Mouse (Mus musculus) cerebellum, postnatal 25 days (tissue): ENCODE measurements around the gene Wdr86.
A peak's percentile ranks its signal among the peaks of the same experiment; 100 is the strongest.

Experiments
- DNase-seq, 2 experiments: peaks; one replicate each; pipeline ENCODE4 v3.0.0; 2021; ENCODE audit warnings: mixed read lengths in 2 of 2

Gene Wdr86

DNA sequence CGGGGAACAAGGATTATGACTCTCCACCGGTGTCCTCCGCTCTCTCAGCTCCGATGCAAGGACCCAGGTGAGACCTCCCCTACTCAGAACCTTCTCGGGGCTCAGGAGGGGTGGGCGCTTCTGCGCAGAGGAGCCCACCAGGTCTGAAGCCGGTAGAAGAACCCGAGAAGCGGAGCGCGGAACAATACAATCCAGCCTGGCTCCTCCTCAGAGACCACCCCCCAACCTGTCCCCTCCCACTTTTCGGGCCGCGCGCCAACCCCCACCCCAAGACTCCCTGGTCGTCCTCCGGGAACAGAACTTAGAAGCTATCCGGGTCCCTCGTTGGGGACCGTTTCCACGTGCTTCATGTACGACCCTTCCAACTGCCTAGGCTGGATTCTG, at the start of gene Wdr86:
TSS of gene Wdr86 (minus strand) at position 240 of the 384 bp plus-strand sequence.
- no peak for DNase-seq

DNA sequence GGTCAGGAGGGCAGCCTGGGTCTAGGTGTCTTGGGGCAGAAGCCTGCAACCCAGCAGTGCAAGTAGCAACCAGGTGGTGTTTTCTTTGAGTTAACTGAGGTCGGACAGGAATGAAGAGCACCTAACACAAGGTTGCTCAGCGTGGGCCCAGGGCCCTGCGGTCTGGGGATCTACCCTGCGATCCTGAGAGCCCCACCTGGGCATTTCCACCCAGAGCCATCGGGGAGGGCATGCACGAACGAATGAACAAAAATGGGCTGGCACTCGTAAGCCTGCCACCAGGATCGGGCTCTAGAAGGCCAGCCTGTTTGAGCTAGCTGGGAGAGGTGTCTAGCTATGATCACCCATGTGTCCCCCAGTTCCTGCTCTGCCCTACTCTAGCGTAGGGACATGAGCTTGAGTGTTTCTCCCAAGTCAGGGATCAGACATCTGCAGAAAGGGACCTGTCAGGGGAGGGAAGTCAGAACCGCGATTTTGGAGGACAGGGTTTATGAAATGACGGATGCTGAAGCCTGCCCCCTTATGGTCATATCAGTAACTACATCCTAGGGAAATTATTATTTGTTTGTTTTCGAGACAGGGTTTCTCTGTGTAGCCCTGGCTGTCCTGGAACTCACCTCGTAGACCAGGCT, 49.5 kb upstream of the Wdr86 start:
- peak; percentile 52 to 53 for DNase-seq

DNA sequence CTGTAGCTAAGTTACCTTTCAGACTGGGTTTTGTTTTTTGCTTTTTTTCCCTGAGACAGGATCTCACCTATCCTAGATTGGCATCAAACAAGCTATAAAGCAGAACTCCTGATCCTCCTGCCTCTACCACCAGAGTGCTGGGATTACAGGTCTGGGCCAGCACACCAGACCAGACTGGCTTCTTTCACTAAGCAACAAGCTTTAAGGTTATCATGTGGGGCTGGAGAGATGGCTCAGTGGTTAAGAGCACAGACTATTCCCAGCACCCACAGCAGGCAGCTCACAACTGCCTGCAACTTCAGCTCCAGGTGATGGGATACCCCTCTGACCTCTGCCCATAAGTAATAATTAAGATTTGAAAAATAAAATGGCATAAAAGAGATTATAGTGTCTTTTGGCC, 48.8 kb upstream of the Wdr86 start:
- no peak for DNase-seq

DNA sequence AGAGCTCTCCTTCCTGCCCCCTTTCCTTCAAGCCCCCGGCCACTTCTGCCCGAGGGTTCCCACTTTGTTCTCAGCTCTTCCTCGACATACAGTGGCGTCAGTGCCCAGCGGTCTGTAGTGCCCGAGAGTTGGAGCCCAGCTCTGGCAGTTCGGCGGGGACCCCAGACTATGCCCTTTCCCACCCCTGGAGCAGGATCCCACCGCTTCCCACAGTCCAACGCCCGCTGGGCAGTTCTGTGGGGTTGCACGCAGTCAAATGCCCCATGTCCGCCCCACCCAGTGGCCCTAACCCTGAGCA, 48.3 kb upstream of the Wdr86 start:
- DNase-seq = no peak

DNA sequence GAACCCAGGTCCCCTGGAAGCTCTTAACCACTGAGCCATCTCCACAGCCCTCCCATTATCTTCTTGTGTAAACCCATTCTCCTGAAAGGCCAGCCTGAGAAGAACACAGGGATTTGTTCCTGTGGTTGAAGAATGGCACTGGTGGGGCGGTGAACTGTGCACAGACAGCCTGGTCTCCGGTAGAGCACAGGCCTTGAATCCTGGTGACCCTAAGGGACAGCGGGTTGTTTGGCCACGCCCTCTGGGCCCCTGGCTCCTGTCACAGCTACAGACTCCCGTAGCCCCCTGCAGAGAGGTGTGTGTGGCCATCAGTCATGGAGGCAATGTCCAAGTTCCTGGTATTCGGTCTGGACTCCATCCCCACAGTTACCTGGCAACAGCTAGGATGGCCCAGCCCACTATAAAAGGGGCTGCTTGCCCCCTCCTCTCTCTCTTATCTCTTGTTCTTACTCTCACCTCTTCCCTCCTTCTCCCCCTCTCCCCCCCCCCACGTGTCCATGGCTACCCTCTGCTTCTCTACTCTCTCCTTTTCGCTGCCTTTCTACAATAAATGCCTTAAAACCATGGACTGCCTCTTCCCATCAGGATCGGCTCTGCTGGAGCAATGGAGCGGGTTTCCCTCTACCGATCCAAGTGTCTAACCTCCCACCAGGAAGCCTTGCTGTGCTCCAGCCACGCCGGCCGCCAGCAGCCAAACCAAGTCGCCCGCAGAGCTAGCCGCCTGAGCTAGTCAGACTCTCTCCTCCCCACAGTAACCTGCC, 47.7 kb upstream of the Wdr86 start:
- peak in 1 of 2 experiments; percentile 45 for DNase-seq

DNA sequence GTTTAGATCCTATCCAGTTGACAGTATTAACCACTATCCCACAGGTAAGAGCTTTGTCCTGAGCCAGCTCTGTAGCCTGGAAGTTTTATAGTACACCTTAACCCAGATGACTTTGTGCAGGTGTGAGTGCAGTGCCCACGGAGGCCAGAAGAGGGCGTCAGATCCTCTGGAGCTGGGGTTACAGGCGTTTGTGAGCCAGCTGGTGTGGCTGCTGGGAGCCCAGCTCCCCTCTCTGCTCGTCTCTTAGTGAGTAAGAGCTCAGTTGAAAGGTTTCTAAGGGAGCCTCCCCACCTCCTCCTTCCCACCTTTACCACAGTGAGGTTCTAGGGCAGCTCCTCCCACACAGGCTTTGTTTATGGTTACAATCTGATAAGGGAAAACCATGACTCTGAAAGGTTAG, 46.2 kb upstream of the Wdr86 start:
- DNase-seq = no peak

DNA sequence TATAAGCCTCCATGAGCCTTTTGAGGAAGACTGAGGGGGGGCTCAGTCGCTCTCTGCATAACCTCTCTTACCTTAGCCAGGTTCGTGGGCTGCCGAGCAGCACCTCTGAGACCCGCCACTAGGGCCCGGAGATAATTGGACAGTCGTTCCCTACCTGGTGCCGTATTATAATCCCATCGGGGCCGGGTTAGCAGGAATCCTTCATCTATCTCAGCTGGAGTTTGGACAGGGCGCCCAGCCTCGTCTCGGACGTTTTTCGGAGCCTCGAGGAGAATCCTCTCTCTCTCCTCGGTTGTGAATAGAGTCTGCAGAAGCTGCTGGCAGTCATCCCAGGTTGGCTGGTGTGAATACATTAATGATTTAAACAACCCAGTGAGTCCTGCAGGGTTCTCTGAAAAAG, 44.0 kb upstream of the Wdr86 start:
- DNase-seq = peak in 1 of 2 experiments; percentile 10

DNA sequence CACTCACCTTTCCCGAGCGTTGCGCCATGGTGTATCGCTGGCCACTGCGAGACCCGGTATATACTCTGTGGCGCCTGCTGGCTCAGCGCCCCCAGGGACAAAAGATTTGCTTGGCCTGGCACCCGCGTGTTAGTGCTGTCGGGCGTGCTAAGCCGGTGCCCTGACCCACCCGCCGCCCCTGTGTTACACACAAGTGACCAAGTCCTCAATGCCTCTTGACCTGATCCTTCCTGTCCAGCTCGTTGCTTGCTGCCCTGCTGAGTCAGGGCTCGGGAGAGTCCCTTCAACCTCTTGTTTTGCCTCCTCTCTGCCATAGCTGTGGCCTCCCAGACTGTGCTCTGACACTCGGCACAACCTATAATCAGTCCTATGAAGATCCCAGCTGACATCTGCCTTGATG, 27.3 kb upstream of the Wdr86 start, which contains the start of gene Crygn:
TSS of gene Crygn (minus strand) at position 193 of the 400 bp plus-strand sequence.
- no peak for DNase-seq

DNA sequence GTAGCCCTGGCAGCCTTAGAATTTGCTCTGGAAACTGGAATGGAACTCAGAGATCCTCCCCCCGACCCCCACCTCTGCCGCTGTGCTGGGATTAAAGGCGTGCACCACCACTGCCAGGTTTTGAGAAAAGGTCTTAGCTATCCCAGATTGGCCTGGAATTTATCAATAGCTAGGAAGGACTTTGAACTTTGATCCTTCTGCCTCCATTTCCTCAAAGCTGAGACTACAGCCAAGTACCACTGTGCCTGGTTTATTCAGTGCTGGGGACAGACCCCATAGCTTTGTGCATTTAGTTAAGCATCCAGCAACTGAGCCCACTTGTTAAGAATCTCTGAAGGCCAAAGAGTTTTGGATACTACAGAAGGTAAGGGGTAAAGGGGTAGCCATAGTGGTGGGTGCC, 26.4 kb upstream of the Wdr86 start:
- no peak for DNase-seq

DNA sequence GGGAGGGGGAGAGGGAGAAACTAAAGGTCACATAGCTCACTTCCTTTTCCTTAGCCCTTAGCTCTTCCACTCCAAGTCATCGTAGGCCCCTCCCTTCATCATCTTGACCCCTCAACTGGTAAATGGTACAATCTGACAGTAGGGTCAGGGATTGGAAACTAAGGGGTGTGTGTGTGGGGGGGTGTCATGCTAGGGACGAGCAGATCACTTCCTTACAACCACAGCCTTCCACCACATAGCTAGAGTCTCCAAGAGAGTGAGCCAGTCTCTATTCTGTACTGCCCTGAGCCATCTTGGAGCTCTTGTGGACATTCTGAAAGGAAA, 21.6 kb upstream of the Wdr86 start:
- DNase-seq = no peak

DNA sequence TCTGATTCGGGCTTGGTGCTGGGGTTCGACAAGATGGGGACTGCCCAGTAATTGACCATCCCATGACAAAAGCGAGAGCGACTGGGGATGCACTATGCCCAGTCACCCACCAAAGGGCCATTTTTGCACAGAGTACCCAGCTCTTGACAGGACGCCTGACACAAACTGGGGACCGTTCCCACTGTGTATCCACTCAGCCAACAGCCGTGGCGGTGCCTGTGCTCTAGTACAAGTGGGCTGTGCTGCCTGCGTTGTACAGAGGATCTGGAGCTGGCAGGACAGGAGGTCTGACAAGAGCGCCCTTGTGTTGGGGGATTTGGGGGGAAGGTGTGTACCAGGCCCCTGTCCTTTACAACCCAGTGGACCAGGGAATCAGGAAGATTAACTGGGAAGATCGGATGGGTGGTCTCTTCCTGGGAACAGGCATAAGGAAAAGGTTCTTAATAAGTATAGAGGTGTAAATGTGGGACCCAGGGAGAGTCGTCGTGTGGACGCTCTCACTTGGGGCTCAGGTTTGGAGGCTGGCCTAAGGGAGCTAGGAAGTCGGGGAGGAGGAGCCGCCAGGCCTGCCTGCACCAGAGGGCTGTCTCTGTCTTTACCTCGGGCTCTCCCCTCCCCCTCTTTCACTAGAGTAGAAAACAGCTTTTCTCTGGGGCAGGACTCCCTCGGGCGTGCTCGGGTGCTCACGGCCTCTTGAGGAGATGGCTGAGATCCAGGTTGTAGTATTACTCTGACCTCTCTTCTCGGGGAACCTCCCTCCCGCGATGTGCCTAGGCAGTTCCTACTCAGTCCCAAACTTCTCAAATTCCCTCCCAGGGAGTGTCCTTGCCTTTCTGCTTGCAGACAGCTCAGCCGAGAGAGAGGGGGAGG, 21.0 kb upstream of the Wdr86 start:
- peak; percentile 53 to 55 for DNase-seq

DNA sequence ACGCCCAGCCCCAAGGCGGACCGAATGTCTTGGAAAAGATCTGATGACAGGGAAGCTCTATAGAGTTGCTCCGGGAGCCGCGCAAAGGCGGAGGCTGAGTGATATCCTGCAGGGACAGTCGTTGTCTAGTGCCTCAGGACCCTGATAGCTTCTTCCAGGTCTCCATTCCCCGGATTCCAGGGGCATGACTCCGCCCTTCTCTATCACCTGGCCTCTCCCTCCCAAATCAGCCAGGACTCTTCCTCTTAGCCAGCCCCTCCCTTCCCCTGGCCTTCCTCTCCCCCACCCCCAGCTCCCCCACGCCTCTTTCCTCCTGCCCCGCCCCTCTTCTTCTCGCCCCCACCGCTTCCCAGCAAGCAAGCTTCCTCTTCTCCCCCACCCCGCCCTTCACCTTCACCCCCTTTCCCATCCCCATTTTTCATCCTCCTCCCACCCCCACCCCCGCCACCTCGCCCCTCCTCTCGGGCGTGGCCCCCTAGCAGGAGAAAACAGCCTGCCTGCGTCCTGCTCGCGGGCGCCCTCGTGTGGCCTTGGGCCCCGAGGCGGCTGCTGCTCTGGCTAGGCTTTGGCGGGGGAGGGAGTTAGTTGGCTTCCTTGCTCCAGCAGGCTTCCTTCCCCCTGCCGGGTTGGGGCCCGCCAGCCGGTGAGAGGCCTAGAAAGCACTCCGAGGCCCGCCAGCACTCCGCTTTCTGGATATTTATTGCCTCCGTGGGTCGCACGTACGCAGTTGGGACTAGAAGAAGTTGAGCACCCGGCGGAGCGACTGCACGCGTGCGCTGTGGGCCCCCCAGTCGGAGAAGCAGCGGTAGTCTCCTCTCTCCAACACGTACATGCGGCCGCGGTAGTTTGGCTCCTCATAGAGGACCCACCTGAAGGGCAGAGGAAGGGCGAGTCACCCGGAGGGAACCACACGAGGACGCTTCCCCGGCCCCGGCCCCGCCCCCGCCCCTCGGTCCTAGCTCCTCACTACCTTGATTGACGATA, 20.1 kb upstream of the Wdr86 start:
- DNase-seq = peak; percentile 91 to 94

DNA sequence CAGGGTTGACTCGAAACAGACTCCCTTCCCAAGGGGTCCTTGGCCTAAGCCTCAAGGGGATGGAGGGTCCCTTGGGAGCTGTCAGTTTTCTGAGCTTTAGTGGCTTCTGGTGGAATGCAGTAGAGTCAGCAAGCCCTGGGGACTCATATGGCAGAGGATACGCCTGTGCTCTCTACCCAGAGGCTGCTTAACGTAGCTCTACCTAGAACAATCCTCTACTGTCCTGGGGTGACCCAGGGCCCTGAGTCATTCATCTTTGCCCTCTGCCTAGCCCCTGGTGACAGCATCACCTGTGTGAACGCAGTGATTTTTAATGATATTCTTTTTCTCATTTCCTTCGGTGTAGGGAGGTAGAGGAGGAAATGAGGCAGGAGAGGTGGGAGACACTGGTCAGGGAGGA, 19.2 kb upstream of the Wdr86 start:
- DNase-seq = peak in 1 of 2 experiments; percentile 24

DNA sequence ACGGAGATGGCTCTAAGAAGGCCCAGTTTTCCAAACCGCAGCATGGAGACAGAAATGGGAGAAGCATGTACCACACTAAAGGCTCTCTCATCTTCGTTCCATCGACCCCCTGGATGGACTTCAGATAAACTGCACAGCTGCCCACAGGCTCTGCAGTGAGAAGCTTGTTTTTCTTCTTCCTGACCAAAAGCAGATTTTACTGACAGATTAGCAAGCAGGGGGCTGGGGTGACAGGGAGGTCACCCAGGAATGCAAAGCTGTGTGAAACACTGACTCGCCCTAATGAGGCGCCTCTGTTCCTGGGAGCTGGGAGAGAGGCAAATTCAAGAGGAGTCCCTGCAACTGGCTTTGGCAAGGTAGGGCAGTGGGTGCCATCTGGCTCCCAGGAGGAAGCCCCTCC, 17.0 kb upstream of the Wdr86 start:
- no peak for DNase-seq

DNA sequence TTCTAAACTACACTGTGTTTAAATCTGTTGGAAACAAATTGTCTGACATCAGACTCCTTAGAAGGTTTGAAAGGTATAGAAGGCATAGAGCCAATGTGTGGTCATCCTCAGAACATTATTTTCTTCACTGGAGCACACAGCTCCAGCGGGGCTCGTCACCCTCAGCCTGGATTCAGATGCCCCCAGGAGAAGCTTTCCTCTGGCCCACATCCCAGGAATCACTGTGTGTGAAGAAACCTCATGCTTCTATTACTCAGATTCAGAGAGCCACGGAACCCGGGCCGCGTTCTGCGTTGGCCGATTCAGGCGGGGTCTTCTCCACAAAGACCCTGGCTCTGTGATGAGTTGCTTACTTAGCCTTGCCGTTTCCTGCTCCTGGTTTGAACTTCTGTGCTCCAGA, 13.4 kb upstream of the Wdr86 start:
- no peak for DNase-seq

DNA sequence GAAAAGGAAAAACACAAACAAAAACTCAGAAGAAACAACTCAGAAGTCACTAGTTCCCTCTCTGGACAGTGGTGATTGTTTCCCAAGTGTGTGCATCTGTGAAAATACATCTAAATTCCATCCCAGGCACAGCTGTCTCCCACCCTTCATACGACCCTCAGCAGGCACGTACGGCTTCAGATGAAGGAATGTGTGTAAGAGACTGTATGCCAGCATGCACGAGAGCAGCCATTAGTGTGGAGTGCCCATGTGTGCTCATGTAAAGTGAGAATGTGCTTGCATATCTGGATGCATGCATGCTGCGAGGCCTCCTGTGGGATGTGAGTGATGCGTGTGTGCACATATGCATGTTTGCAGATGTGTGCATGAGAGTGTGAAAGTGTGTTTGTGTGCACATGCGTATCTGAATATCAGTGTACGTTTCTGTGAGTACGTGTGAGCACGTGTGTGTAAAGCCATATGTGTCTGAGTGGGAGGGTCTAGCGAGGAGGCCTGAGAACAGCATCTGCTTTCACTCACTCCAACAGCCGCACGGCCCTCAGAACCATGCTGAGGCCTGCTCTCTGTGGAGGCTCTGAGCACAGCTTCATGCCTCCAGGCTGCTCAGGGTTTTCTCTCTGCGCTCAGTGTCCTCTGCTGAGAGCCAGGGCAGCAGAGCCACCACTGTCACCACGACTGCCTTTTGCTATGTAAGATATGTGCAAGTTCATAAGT, 10.8 kb upstream of the Wdr86 start:
- DNase-seq = no peak

DNA sequence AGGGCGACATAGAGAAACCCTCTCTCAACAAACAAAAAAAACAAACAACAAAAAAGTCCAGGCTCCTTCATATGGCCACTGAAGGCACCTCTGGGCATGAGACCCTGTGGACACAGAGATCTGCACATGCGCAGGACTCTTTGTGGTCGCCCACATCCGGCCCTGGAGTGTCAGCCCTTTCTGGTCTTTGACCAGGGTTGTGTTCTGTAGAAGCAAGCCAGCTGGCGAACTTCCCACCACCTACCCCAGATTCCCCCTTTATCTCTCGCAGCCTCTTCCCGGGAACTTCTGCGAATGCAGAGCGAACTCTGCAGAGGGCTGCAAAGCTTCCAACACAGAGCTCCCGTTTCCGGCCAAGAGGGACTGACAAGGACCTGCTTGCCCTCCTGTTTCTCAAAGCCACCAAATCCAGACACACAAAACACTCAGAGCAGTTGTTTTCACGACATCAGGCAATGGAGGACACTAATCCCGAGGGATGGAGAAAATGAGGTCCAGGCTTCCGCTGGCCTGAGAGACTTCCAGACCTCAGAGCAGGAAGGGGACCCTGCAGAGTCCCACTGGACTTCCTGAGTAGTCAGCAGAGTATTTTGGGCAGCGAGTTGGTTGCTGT, 8.7 kb upstream of the Wdr86 start:
- DNase-seq = peak in 1 of 2 experiments; percentile 35

DNA sequence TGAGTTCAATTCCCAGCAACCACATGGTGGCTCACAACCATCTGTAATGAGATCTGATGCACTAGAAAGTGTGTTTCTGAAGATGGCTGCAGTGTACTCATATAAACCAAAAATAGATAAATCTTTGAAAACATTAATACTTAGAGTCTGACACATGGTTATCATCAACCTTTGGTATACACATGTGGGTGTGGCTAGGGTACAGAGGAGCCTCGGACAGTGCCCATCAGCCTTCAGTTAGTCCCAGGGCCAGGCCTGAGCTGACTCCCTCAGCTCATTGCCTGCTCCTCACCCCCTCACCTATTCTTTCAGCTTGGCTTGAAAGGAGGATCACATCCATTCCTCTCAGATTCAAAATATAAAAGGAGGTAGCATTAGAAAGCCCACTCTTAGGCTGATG, 8.0 kb upstream of the Wdr86 start:
- no peak for DNase-seq

DNA sequence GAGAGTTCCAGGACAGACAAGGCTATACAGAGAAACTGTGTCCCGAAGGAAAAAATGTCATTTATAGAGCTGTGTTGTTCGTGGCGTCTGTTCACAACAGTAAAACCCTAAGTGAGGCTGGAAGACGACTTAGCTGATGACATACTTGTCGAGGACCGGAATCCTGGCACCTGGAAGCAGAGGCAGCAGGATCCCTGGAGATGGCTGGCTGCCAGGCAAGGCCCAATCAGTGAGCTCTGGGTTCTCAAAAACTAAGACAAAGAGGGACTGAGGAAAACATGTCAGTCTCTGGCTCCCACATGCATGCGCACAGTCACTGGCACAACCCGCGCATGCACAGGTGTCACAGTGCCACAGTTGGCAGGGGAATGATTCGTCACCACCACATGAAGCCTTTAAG, 7.1 kb upstream of the Wdr86 start:
- DNase-seq = peak in 1 of 2 experiments; percentile 39

DNA sequence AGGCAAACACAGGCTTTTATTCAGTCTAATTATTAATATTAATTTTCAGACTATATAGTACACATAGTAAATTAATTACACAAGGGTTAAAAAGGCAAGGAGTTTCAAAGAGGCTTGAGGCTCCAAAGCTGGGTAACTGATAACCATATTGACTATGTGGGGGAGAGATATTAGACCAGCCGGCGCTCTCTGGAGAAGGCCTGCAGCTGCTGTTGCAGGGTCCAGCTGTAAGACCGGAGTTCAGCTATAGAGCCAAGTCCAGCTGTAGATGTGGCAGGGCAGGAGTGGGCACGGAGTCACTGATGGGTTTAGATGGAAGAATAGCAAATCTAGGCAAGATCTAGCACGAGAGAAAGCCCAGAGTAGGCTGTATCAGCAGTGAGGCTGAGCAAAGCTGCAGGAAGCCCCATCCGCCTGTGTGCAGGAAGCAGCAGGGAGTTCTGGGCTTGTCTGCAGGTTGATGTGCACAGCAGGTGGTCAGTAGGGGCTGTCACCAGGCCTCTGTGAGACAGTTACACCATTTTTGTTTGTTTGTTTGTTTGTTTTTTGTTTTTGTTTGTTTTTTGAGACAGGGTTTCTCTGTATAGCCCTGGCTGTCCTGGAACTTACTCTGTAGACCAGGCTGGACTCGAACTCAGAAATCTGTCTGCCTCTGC, 3.4 kb upstream of the Wdr86 start:
- no peak for DNase-seq

DNA sequence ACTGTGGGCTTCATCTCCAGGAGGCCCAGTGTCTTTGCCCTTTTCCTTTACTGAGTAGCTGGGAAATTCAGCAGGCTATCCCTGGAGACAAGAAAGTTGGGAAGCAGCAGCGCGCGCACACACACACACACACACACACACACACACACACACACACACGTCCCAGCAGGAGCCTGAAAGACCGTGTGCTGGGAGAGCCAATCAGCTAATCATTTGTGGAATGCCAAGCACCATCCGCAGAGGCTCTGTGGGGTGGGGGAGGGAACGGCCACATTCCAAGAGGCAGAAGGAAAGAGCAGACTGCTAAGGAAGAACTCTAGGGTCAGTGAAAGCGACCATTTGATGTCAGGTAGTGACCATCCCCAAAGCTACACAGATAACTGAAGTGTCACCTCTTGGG, 2.6 kb upstream of the Wdr86 start:
- DNase-seq = no peak
